Mouse (Mus musculus) WW6 (cell line): ENCODE data around the gene Cisd2.

Source experiments
- DNase-seq: peaks from one replicate; pipeline ENCODE4 v3.0.0-alpha.2; 2013; ENCODE audit warnings: low read depth, low spot score

Cisd2 gene

DNA sequence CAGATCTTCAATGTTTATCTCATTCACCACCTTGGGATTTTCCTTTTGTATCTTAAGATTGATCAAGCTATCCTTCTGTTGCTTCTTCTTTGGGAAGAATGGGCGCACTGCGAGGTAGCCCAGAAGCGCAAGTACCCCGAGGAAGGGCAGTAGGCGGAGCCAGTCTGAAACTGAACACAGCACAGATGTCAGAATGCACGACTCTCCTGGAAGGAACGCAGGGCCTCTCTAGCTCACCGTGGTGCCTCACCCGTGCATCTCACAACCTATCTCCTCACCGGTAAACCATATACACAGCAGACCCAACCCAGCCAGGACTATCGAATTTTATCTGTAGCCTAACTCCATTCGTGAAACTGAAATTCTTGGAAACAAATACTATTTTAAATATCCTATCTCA, 12.7 kb downstream of the Cisd2 start:
- DNase-seq: no peak

DNA sequence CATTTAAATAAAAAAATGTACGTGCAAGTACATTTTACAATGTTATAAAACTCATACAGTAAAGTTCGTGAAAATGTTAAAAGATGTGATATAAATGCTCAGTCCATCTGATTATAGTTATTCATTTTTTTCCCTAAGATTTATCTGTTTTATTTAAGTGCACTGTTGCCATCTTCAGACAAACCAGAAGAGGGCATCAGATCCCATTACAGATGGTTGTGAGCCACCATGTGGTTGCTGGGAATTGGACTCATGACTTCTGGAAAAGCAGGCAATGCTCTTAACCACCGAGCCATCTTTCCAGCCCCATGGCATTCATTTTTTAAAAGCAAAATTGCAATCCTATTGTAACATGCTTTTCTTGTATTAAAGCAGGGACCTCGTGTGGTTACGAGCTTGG, 14.5 kb downstream of the Cisd2 start:
- no peak for DNase-seq

DNA sequence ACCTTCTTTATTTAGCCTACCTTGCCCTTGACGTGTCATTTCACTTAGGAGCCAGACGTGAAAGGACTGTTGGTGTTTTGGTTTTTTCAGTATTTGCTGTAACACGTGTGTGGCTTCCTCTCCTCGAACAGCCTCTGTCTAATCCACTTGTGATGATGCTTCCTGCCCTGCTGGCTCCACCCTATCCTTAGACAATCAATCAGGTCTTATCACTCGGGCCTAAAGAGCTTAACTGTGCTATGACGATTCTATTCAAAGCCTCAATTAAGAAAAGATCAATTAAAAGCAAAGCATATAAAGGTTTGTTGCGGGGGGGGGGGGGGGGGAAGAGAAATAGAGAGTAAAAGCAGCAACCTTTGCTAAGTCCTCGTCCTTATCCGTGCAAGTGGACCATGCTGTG, 16.4 kb downstream of the Cisd2 start:
- no peak for DNase-seq

DNA sequence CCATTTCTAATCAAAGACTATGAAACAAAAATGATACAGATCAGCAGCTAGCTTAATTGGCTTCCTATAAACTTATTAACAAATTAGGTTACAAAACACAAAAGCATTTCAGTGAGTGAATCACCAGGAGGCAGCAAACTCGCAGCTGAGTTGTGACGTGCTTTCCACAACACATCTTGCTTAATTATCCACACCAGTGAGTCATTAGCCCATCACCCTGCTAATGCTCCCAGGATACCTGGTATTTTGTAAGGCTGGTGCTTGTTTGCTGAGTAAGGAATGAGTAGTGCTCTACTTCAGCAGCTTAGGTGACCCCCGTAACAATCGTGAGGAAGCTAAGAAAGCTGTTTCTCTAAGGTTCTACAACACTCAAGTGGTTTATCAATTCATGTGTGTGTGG, 19.1 kb downstream of the Cisd2 start:
- no peak for DNase-seq

DNA sequence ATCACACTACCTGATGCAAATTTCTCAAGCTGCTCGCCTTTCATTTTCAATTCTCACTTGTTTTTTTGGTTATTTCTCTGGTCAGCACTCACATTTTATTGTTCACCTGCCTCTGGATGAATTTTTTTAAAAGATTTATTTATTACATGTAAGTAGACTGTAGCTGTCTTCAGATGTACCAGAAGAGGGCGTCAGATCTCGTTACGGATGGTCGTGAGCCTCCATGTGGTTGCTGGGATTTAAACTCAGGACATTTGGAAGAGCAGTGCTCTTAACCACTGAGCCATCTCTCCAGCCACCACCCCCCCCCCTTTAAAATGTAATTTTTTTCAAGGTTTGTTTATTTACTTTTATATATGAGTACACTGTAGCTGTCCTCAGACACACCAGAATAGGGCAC, 19.9 kb downstream of the Cisd2 start:
- no peak for DNase-seq

DNA sequence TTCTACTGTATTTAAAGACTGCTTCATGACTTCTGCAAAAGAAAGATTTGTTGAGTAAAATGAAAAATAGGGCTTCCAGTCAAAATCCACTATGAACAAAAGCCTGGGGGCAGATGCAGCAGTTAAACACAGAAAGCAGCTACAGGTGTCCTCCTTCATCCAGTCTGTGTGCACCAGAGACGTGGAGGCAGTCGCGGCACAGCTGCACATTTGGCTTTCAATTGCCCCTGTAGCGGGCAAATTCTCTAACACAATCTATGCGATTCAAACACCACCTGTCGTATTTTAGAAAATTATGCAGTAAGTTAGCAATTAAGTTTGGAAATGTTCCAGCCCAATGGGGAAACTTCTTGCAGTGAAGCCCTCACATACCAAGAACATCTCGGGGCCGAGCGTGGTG, 20.5 kb downstream of the Cisd2 start:
- no peak for DNase-seq

DNA sequence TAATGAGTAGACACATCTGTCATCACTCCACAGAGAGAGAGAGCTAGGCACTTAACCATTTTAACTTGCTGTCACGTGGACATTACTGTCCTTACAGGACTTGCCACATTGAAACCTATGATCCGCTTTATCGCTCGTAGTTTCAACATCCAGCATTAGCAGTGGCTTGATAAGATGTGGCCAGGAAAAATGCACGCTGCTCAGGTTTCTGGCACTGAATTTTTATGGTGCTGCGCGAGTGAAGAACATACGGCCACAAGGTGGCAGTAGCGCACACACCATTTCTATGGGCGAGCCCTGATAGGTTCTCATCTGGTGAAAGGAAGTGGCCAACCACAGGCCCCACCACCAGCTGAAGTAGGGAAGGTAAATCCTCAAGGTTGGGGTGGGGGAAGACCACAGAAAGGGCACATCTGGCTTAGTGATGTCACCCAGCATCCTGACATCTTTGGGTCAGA, 21.5 kb downstream of the Cisd2 start:
- peak; percentile 72 for DNase-seq

DNA sequence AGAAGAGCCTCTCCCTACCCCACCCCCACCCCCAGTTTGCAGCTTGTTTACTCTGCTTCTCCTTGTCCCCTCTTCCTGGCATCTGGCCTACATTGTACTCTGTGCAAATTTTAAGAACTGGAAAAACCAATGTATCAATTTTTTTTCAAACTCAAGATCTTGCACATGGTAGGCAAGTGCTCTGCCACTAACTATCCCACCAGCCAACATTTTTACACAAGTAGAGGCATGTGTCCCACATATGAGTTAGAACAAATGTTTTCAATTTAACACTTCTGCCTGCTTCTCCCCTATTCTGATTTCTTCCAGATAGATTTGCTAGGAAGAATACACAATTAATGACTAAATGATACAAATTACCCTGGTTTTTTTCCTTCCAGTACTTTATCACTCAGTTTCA, 26.6 kb downstream of the Cisd2 start:
- DNase-seq: no peak

DNA sequence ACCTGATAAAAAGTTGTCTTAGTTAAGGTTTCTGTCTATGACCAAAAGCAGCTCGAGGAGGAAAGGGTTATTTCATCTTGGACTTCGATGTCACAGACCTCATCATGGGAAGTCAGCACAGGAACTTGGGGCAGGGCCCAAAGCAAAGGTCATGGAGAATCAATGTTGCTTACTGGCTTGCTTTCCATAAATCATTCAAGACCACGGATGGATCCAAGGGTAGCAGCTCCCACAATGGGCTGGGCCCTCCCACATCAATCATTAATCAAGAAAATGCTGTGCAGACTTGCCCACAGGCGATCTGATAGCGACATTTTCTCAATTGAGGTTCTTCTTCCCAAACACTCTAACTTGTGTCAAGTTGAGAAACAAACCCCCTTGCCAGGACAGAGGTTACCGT, 27.6 kb downstream of the Cisd2 start:
- DNase-seq: no peak

DNA sequence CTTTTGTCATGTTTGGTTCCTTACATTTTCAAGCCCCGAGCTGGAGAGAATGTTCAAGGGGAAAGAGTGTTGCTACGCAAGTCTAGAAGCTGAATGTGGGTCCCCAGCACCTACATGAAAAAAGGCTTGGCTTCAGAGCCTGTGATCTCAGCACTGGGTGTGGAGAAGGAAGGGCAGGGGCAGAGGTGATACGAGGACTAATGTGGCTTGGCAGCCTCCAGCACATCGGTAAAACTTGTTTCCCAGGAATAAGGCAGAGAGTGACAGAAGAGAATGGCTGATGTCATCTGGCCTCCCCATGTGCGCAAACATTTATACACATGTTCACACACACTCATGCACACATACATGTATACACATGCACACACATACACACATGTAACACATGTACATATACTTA, 28.6 kb downstream of the Cisd2 start:
- no peak for DNase-seq

DNA sequence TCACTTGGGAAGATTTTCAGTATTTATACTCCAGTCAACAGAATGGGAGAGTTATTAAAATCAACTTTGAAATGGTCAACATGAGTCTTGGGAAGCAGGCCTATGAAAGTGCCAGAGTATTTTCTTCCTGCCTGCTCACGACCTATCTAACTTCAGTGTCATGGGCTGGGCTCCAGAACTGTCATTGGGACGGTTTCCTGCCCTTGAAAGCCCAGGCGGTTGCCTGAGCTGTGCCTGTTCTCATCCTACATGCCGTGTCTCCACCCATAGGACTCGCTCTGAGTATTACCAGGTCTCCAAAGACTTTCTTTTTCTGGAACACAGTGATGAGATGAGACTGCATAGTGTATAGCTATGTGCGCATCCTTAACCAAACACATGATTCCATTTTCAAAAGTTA, 30.5 kb downstream of the Cisd2 start:
- no peak for DNase-seq

DNA sequence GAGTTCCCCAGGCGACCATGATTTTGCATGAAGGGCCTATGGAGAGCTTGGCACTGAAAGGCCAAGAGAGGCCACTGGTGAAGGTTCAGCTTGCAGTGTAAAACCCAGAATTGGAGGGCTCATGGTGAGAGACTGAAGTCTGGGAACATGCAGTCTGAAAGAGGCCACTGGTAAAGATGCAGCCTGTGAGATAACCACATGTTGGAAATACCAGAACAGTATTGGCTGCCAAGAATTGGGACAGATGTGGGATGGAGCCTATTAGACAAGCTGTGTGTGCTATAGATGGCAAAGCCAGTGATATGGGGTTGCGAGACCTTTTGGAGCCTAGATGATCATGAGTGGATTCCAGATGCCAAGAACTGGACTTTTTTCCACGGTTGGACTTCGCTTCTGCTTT, 43.9 kb downstream of the Cisd2 start:
- DNase-seq: no peak

DNA sequence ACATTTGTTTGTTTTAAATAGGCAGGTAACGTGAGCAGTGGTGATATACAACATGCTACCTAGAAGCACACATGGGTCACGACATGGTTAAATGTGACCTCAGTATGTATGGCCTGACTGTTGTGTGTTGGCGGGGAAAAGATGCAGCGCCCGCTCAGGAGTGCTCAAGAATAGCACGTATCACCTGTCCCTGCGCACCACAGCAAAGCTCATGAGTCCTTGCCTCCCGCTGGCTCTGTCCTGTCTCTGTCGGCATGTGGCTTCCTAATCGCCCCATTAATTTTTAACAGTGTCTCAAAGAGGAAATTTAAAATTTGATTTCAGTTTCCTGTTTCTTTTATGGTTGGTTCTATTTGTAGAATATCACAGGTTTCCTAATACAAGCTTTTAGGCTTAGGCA, 46.3 kb downstream of the Cisd2 start:
- DNase-seq: no peak

DNA sequence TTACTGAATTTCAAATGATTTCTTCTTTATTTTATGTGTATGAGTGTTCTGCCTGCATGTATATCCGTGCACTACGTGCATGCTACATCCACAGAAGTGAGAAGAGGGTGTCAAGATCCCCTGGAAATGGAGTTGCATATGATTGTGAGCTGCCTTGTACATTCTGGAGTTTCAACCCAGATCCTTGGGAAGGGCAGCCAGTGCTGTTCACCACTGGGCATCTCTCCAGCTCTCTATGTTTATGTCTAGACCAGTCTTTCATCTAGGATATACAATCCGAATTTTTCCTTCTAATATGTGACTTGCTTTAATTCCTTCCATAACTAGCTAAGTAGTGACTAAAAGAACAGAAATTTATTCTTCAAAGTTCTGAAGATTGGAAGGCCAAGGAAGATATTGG, 47.9 kb downstream of the Cisd2 start:
- DNase-seq: no peak

DNA sequence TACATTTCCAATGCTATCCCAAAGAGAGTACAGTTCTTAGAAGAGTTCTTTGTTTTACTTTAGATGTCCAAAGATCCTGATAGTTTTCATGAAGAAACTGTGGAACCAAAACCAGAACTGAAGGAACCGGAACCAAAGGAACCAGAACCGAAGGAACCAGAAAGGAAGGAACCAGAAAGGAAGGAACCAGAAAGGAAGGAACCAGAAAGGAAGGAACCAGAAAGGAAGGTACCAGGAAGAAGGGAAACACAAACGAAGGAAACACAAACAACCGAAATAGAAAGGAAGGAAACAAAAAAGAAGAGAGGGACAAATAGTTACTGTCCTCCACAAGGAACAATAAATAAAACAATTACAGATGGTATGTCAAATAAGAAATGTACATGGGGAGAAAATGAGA, 66.3 kb downstream of the Cisd2 start:
- DNase-seq: no peak
